Mouse (Mus musculus) limb, embryonic 15.5 days (tissue): ENCODE results near the gene Rnf181. TPM values are rescaled to one million over a fixed set of nuclear protein-coding genes. Genes with fewer than 3 reads are reported as not detected.

ENCODE experiments used
- ATAC-seq: fragments of 200-750 bp; cut with Nextera tagmentation; 2 replicates; pipeline ENCODE4 v1.8.0; 2017; ENCODE audit warnings: low read depth, moderate TSS enrichment; ENCODE audit not compliant: insufficient number of reproducible peaks, low FRiP score, low TSS enrichment
- H3K27ac ChIP-seq: fragments of 300-500 bp; sonication (generic); 2 replicates; pipeline ENCODE4 v1.5.1; 2015; ENCODE audit warnings: moderate library complexity, mild to moderate bottlenecking, inconsistent platforms
- H3K27me3 ChIP-seq: fragments of 300-500 bp; sonication (generic); 2 replicates; pipeline ENCODE4 v1.6.1; 2015; ENCODE audit warnings: inconsistent platforms
- H3K36me3 ChIP-seq: fragments of 300-500 bp; sonication (generic); 2 replicates; pipeline ENCODE4 v1.6.1; 2015; ENCODE audit warnings: inconsistent platforms
- H3K4me1 ChIP-seq: fragments of 300-500 bp; sonication (generic); 2 replicates; pipeline ENCODE4 v1.6.1; 2015; ENCODE audit warnings: inconsistent platforms
- H3K4me2 ChIP-seq: fragments of 300-500 bp; sonication (generic); 2 replicates; pipeline ENCODE4 v1.6.1; 2015; ENCODE audit warnings: mild to moderate bottlenecking, inconsistent platforms
- H3K4me3 ChIP-seq: fragments of 300-500 bp; sonication (generic); 2 replicates; pipeline ENCODE4 v1.5.1; 2015; ENCODE audit warnings: mild to moderate bottlenecking, inconsistent platforms
- H3K9ac ChIP-seq: fragments of 300-500 bp; sonication (generic); 2 replicates; pipeline ENCODE4 v1.6.1; 2015; ENCODE audit warnings: inconsistent platforms
- H3K9me3 ChIP-seq: fragments of 300-500 bp; sonication (generic); 2 replicates; pipeline ENCODE4 v1.6.1; 2016; ENCODE audit warnings: inconsistent platforms
- WGBS: fragments of 180-500 bp; shearing (Covaris S2); methylation state at CpG from one replicate; pipeline ENCODE4 v1.1.7; 2015; 5-methylcytosine and 5-hydroxymethylcytosine counted together
- polyA plus RNA-seq: library from polyadenylated mRNA; unstranded; fragments of >200 nt; fragmentation: Nextera tagmentation; extraction: Ambion mirVana; gene quantifications from 2 replicates; pipeline ENCODE4 v1.2.1, GENCODE M21; 2015

Rnf181 gene
- polyA plus RNA-seq, 1 experiment from 2014 or later, result 97.2 TPM

DNA sequence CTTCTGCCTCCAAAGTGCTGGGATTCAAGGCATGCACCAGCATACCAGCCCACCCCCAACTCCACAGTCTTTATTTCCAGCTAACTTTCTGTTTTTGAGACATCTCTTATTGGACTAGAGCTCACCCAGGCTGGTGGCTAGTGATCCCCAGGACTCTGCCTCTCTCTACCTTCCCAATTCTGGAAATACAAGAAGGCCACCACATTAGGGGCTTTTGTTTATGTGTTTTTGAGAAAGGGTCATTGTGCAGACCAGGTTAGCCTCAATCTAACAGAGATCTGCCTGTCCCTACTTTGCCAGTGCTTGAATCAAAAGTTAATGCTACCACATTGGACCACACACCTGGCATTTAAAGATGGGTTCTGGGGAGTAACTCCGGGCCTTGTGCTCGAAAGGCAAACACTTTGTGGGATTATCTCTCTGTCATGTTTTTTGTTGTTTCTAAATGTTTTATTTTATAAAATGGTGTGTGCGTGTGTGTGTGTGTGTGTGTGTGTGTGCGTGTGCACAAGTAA is 761 bp upstream of the Rnf181 start:
- no peak overlapping the region for H3K4me3 ChIP-seq
- no peak for ATAC-seq
- no peak overlapping the region for H3K4me2 ChIP-seq
- H3K9me3 ChIP-seq, result no peaks in the 10 kb centered on the region
- peaks cover 13% of the 10 kb centered on the region; the same call in 1 of the 2 replicates for H3K4me1 ChIP-seq
- H3K36me3 ChIP-seq, result no peaks in the 10 kb centered on the region
- 73% methylated on average over 4 of the region's 4 CpGs for WGBS
- H3K9ac ChIP-seq, result no peak overlapping the region
- H3K27me3 ChIP-seq, result no peaks in the 10 kb centered on the region
- no peak overlapping the region for H3K27ac ChIP-seq

DNA sequence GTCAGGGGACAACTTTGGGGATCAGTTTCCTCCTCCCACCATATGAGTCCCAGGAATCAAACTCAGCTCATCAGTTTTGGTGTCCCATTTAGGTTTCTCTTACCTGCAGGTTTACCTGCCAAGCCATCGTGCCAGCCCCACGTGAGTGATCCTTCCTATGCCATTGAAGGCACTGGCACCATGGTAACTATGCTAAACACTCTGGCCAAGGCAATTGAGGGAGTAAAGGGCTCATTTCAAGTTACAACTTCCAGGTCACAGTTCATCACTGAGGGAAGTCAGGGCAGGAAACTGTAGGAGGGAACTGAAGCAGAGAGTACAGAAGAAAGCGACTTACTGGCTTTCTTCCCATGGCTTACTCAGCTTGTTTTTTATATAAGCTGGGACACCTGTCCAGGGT is 452 bp downstream of the Rnf181 start:
- no peaks in the 10 kb centered on the region for H3K9me3 ChIP-seq
- H3K4me2 ChIP-seq, result no peak overlapping the region
- WGBS, result 73% methylated on average over 3 of the region's 3 CpGs
- peaks cover 15% of the 10 kb centered on the region; the same call in 1 of the 2 replicates for H3K4me1 ChIP-seq
- H3K27ac ChIP-seq, result no peak overlapping the region
- no peaks in the 10 kb centered on the region for H3K27me3 ChIP-seq
- ATAC-seq, result no peak
- H3K36me3 ChIP-seq, result no peaks in the 10 kb centered on the region
- H3K9ac ChIP-seq, result no peak overlapping the region
- no peak overlapping the region for H3K4me3 ChIP-seq

DNA sequence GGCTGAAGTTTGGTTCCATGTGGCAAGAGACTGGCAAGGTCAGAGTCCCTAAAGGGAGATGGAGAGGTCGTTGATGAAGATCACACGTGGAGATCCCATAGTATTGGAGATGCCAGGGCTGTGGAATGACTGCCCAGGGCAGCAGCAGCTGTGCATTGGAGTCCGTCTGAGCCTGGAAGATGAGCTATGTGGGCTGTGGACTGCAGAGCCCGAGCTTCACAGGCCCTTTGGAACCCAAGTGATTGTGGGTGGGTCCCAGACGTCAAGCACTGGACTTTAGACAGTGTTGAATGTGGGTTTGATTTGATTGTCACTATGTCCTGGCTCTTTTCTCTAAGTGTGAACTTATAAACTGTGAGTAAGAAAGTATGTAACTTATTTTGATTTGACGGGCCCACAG is 1.8 kb downstream of the Rnf181 start:
- Histone ChIP-seq H3K27me3 (no peaks in the 10 kb centered on the region), H3K9ac (no peak overlapping the region), H3K36me3 (peaks cover 7% of the 10 kb centered on the region; the same call in 1 of the 2 replicates), H3K4me2 (no peak overlapping the region), H3K9me3 (no peaks in the 10 kb centered on the region), H3K27ac (no peak overlapping the region), H3K4me3 (no peak overlapping the region), H3K4me1 (peaks cover 18% of the 10 kb centered on the region; the same call in 1 of the 2 replicates)
- 66% methylated on average over 6 of the region's 6 CpGs for WGBS
- ATAC-seq, result no peak

DNA sequence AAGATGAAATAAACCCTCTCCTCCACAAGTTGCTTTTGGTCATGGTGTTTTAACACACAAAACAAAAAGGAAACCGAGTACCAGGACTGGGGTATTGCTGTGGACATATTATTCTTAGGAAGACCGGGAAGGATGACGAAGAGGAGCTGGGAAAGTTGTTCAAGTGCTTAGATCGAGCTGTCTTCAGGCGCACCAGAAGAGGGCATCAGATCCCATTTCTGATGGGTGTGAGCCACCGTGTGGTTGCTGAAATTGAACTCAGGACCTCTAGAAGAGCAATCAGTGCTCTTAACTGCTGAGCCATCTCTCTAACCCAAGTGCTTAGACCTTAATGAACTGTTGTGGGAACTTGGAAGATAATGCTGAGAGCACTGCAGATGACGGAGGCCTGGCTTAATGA is 2.7 kb downstream of the Rnf181 start:
- ATAC-seq, result no peak
- Histone ChIP-seq H3K4me1 (peaks cover 18% of the 10 kb centered on the region; the same call in 1 of the 2 replicates), H3K9ac (no peak overlapping the region), H3K4me2 (no peak overlapping the region), H3K36me3 (peaks cover 13% of the 10 kb centered on the region), H3K27me3 (no peaks in the 10 kb centered on the region), H3K27ac (no peak overlapping the region), H3K9me3 (no peaks in the 10 kb centered on the region), H3K4me3 (no peak overlapping the region)
- 48% methylated on average over 7 of the region's 7 CpGs for WGBS

DNA sequence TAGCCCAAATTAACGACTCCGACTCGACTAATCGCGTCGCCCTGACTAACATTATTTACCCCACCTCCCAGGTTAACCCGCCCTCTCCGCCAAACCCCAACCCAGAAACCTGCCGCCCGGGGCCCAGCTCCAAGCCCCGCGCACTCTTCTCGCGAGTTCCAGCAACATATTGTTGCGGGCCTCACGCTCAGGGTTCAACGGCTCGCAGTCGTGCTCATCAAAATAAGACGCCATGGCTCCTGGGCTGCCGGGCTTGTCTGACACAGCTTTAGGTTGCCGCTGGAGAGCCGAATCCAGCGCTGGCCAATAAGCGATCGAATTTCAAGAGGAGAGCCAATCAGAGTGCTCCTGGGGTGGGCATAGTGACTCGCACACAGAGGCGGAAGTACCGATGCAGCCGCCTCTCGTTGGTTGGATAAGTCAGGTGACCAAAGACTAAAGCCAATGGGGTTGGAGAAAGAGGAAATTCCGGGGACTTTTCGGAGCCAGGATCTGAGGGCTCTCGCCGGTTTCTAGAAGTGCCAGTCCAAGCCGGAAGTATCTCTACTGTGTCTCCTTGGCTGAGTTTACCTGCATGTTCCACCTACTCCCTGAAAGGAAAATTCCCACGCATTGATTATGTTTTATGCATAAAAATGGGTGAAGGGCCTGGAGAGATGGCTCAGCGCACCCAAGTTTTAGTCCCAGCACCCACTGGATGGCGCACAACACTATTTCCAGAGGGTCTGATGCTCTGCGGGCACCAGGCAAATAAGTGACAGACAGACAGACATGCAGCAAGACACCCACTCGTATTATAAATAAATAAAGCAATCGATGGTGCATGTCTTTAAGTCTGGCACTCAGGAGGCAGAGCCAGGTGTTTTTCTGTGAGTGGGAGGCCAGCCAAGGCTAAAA is 4.4 kb downstream of the Rnf181 start:
- Histone ChIP-seq H3K4me2 (peak overlapping the region; percentile 72), H3K4me3 (peak overlapping the region; percentile 59), H3K27me3 (no peaks in the 10 kb centered on the region), H3K27ac (peak overlapping the region; percentile 84), H3K9ac (peak overlapping the region; percentile 55), H3K36me3 (peaks cover 28% of the 10 kb centered on the region), H3K4me1 (peaks cover 27% of the 10 kb centered on the region), H3K9me3 (no peaks in the 10 kb centered on the region)
- peak; percentile 97 for ATAC-seq
- under 1% methylated on average over 42 of the region's 42 CpGs for WGBS

DNA sequence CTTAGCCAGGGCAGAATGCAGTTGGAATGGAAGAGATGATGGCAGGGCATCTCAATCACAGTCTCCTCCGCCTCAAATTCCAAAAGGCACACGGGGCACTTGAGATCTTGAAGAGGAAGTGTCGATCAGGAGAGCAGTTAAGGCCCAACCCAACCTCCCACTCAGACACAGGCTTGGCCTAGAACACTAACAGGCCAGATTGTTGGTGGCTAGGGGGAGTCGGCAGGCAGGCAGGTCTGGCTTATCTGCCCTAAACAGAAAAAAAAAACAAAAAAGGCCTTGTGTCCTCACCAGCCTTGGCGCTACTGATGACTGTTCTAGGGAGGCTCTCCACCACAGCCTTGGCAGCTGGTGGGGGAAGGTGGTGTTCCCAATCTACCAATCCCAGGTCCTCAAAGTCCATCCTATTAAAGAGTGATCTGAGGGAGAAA is 5.6 kb downstream of the Rnf181 start:
- no peak overlapping the region for H3K27ac ChIP-seq

DNA sequence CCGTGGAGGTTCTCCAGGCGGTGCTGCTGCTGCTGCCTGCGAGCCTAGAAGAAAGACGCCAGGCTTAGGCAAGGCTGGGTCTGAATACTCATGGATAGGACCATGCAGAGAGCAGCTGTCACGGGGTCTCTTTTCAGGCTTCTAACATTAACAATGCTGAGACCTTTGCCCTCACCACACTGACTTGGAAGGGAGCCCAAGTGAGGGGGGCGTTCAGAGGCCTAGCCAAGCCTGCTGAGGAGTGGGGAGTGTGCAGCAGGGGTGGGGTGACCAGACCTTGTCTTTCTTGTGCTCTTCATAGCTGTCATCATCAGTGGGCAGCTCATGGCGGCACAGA is 6.2 kb downstream of the Rnf181 start:
- no peak overlapping the region for H3K4me2 ChIP-seq
- WGBS, result 81% methylated on average over 7 of the region's 7 CpGs
- no peaks in the 10 kb centered on the region for H3K9me3 ChIP-seq
- no peak overlapping the region for H3K27ac ChIP-seq
- H3K36me3 ChIP-seq, result peaks cover 28% of the 10 kb centered on the region
- peaks cover 45% of the 10 kb centered on the region for H3K4me1 ChIP-seq
- H3K27me3 ChIP-seq, result no peaks in the 10 kb centered on the region
- ATAC-seq, result no peak
- no peak overlapping the region for H3K4me3 ChIP-seq
- no peak overlapping the region for H3K9ac ChIP-seq

More for the DNA sequence above, 5.6 kb downstream of the Rnf181 start:
- H3K36me3 ChIP-seq, result peaks cover 28% of the 10 kb centered on the region
- 65% methylated on average over 5 of the region's 5 CpGs for WGBS
- H3K4me2 ChIP-seq, result peak overlapping the region; percentile 72
- no peak for ATAC-seq
- no peaks in the 10 kb centered on the region for H3K9me3 ChIP-seq
- peak overlapping the region; percentile 59 for H3K4me3 ChIP-seq
- peaks cover 39% of the 10 kb centered on the region for H3K4me1 ChIP-seq
- no peak overlapping the region for H3K9ac ChIP-seq
- no peaks in the 10 kb centered on the region for H3K27me3 ChIP-seq

DNA sequence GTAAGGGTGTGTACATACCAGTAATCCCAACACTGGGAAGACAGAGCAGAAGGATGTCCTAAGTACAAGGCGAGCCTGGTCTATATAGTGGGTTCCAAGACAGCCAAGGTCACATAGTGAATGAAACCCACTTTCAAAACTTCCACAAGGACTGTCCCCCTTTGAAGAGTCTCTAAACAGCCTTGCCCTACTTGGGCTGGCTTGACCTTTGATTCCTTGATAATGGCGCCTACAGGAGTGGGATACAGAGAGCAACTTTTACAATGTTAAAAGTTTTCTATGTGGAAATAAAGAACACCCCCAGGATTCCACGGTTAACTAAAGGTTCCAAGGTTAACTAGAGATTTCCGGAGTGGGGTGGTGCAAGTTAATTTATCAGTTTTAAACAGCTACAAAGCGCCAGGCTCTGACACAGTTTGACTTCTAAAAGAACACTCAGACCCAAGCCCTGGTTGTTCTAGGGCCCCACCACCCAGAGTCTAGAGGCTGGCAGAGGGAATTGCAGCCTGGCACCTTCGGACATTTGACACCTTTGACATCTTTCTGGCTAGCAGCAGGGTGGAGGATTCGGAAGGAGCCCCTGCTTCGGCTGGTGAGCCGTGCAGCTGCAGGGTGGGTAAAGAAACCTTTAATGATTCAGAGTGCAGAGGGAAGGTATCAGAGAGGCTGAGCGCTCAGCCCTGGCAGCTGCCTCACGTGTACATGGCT is 6.7 kb downstream of the Rnf181 start:
- Histone ChIP-seq H3K27me3 (no peaks in the 10 kb centered on the region), H3K27ac (no peak overlapping the region), H3K9me3 (no peaks in the 10 kb centered on the region), H3K4me3 (no peak overlapping the region), H3K36me3 (peaks cover 28% of the 10 kb centered on the region), H3K4me2 (no peak overlapping the region), H3K9ac (no peak overlapping the region), H3K4me1 (peaks cover 50% of the 10 kb centered on the region)
- ATAC-seq, result no peak
- 78% methylated on average over 11 of the region's 11 CpGs for whole genome bisulfite sequencing

DNA sequence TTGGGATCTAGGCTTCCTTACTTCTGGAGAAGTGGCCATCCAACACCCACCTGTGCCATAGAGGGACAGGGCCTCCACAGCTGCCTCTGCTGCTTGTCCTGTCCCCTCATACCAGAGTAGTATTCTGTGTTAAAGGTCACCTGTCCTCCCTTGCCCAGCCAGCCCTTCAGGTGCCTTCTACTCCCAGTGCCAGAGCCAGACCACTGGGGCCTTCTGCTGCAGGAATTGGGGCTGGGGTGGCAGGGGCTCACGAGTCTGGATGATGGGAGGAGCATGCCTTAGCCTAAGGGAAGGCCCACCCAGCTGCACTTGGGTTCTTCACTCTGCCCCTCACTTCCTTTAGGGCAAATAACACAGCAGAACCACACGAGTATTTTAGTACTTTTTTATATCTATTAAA is 7.4 kb downstream of the Rnf181 start:
- Histone ChIP-seq H3K4me1 (peaks cover 57% of the 10 kb centered on the region), H3K27ac (no peak overlapping the region), H3K36me3 (peaks cover 28% of the 10 kb centered on the region), H3K4me2 (no peak overlapping the region), H3K9me3 (no peaks in the 10 kb centered on the region), H3K27me3 (no peaks in the 10 kb centered on the region), H3K9ac (no peak overlapping the region), H3K4me3 (no peak overlapping the region)
- no peak for ATAC-seq
- 57% methylated on average over 2 of the region's 2 CpGs for WGBS

DNA sequence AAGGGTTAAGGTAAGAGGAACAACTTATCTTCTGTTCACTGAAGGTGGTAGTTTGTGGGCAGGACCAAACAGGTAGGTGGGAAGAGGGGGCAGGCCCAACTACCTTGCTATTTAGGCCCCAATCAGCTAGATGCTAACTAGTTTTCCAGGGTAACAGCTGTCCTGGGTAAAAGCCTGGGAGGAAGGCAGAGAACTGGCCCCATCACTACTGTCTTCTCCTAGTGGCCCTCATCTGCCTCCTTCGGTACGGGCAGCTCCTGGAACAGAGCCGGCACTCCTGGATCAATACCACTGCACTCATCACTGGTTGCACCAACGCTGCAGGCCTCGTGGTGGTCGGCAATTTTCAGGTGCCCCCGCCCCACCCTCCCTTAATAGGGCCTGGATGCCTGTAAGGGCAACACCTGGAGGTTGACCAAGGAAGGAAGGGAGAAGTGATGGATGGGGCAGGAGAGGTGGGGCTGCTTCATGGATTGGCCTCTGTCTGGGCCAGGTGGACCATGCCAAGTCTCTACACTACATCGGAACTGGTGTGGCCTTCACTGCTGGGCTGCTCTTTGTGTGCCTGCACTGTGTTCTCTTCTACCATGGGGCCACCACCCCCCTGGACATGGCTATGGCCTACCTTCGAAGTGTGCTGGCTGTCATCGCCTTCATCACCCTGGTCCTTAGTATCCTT is 8.5 kb downstream of the Rnf181 start:
- ATAC-seq, result no peak

DNA sequence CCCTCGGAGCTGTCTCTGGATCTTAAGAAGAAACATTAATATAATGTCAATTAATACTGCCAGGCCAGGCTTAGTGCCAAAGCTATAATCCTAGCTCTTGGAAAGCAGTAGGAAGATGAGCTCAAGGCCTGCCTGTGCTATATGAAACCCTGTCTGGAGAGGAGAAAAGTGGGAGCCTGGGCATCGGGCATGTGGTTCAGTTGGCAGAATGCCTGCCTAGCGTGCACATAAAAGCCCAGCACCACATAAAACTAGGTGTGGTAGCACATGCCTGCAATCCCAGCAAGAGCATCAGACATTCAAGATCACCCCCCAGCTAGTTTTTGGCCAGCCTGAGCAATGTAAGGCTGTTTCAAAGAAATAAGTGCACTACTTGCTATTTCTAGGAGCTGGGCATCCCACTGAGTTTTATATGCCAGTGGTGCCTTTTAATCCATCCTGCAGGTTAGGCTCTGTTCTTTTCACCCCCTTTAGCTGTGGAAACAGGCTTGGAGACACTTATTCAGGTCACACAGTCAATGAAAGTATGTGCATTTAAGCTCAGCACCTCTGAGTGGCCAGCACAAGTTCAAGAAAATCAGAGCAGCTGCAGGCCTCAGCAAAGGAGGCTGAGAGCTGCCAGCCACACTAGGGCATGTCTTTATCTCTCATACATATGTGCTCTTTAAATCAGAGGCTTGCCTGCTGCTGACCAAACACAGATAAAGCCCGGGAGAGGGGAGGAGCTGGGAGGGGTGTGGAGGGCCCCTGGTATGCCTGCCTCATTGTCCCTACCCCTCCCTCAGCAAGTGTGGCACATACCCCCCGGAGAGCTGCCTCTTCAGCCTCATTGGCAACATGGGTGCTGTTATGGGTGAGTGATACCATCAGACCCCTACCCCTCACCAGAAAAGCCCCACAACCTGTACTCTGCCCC is 9.3 kb downstream of the Rnf181 start:
- H3K4me3 ChIP-seq, result no peak overlapping the region
- H3K9me3 ChIP-seq, result no peaks in the 10 kb centered on the region
- H3K36me3 ChIP-seq, result peaks cover 28% of the 10 kb centered on the region
- H3K27ac ChIP-seq, result no peak overlapping the region
- H3K4me2 ChIP-seq, result no peak overlapping the region
- WGBS, result 33% methylated on average over 5 of the region's 5 CpGs
- ATAC-seq, result no peak
- peaks cover 63% of the 10 kb centered on the region for H3K4me1 ChIP-seq
- H3K9ac ChIP-seq, result no peak overlapping the region
- no peaks in the 10 kb centered on the region for H3K27me3 ChIP-seq

More for the DNA sequence above, 8.5 kb downstream of the Rnf181 start:
- Histone ChIP-seq H3K4me2 (no peak overlapping the region), H3K27ac (no peak overlapping the region), H3K9me3 (no peaks in the 10 kb centered on the region), H3K9ac (no peak overlapping the region), H3K27me3 (no peaks in the 10 kb centered on the region), H3K4me3 (no peak overlapping the region), H3K36me3 (peaks cover 28% of the 10 kb centered on the region), H3K4me1 (peaks cover 59% of the 10 kb centered on the region)
- 85% methylated on average over 10 of the region's 10 CpGs for WGBS
